Mouse (Mus musculus) heart, adult 2 months (tissue): ENCODE data around the gene Col5a3.

Experiments used
- CTCF ChIP-seq: fragments of 200-600 bp; IDR thresholded peaks from 2 replicates; pipeline ENCODE4 v1.8.1; 2022; ENCODE audit warnings: antibody characterized with exemption, mild to moderate bottlenecking, moderate library complexity
- EP300 ChIP-seq: fragments of 200-500 bp; IDR thresholded peaks from 2 replicates; pipeline ENCODE4 v1.6.1; 2011; ENCODE audit warnings: low read depth, low read length, control low read depth; ENCODE audit not compliant: insufficient read depth
- POLR2A ChIP-seq: fragments of 200-500 bp; IDR thresholded peaks from 2 replicates; pipeline ENCODE4 v1.6.1; 2011; ENCODE audit warnings: mild to moderate bottlenecking, low read depth, low read length, control low read depth; ENCODE audit not compliant: insufficient read depth

DNA sequence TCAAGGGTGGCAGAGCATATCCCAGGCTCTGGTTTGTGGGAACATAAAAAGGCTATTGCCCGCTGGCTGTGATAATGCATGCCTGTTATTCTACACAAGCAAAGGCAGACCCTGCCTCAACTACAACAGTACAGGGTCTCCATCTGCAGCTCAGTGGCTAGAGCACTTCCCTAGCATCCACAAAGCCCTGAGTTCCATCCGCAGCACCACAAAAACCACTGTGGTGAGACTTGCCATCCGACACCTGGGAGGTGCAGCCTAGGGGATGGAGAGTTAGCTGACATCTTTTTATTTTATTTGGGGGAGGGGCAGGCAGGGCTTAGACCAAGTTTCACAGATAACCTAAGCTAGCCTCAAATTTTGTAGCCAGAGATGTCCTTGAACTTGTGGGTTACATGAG, 53.5 kb downstream of the Col5a3 start:
- TF ChIP-seq CTCF (no peak), EP300 (no peak), POLR2A (no peak)
